ENCODE assay signal across 15 mouse cellular contexts in genomic region chr9:70237561-70237960, GRCm38 (mm10). TPM values are rescaled to one million over a fixed set of nuclear protein-coding genes. Genes with fewer than 3 reads are reported as not detected.
A peak's percentile ranks its signal among the peaks of the same experiment; 100 is the strongest.
DNase-seq lines count a peak whose midpoint lies in the region; ATAC-seq lines count a peak whose summit lies in the region.
"Had no signal": no experiment of that assay in that cellular context is flagged by ENCODE, and none has a peak within 500 bp of the region (broad histone marks: within the 10 kb centered on the region; RNA-seq: fewer than 3 reads in every experiment).

No protein-coding gene starts in this region.

- no peaks in the 10 kb centered on the region for H3K27me3 ChIP-seq in kidney, embryonic 16.5 days (ENCODE audit: insufficient read depth, low read length)
- H3K27me3 ChIP-seq in intestine, embryonic 16.5 days (replicated peaks; ENCODE audit: control insufficient read depth, insufficient read depth, low read length), result no peaks in the 10 kb centered on the region
- H3K27me3 ChIP-seq: heart, embryonic 13.5 days; hindbrain, embryonic 15.5 days; liver, embryonic 15.5 days had no signal

- peaks cover 27% of the 10 kb centered on the region for H3K4me1 ChIP-seq in kidney, embryonic 16.5 days (ENCODE audit: insufficient read depth, low read length)
- H3K4me1 ChIP-seq in intestine, embryonic 16.5 days (ENCODE audit: control insufficient read depth, insufficient read depth, low read length), result peaks cover 40% of the 10 kb centered on the region
- H3K4me1 ChIP-seq: hindbrain, embryonic 15.5 days had no signal

- WGBS in kidney, embryonic 16.5 days, result 24% methylated on average over 2 of the region's 2 CpGs
- WGBS in intestine, embryonic 16.5 days, result 21% methylated on average over 2 of the region's 2 CpGs

- ATAC-seq in kidney, embryonic 16.5 days (ENCODE audit: low FRiP score, low TSS enrichment), result no peak
- peak; percentile 75 for ATAC-seq in CD4-positive, CD25-positive, alpha-beta regulatory T cell, adult 4 months
- no peak for ATAC-seq in intestine, embryonic 16.5 days
- ATAC-seq in neutrophil, adult 5-6 weeks (ENCODE audit: extremely low read depth, insufficient number of reproducible peaks, low FRiP score, poor library complexity, severe bottlenecking), result peak; percentile 34; the same call in 1 of the 2 replicates

- no peaks in the 10 kb centered on the region for H3K36me3 ChIP-seq in kidney, embryonic 16.5 days (ENCODE audit: insufficient read depth, low read length)
- H3K36me3 ChIP-seq in intestine, embryonic 16.5 days (ENCODE audit: control insufficient read depth, insufficient read depth, low read length), result no peaks in the 10 kb centered on the region
- H3K36me3 ChIP-seq: heart, embryonic 13.5 days; hindbrain, embryonic 15.5 days; liver, embryonic 15.5 days had no signal

- no peaks in the 10 kb centered on the region for H3K9me3 ChIP-seq in kidney, embryonic 16.5 days (ENCODE audit: low read length)
- H3K9me3 ChIP-seq in intestine, embryonic 16.5 days (ENCODE audit: control insufficient read depth, low read length), result no peaks in the 10 kb centered on the region
- H3K9me3 ChIP-seq: heart, embryonic 13.5 days; hindbrain, embryonic 15.5 days; liver, embryonic 15.5 days had no signal

- DNase-seq in kidney, adult 18-20 months, result no peak
- DNase-seq in thymus, postnatal 14 days, result no peak
- DNase-seq in cerebellum, postnatal 25 days, result no peak
- no peak for DNase-seq in layer of hippocampus, adult 9-11 months
- DNase-seq: adrenal gland, postnatal 14 days; kidney, postnatal 4 days; right cerebral cortex, postnatal 4 days; thymus, postnatal 36 days had no signal

- 0 out of 2 replicates have a peak overlapping the region, but pooled peaks have one; percentile 4 for H3K27ac ChIP-seq in kidney, embryonic 16.5 days (ENCODE audit: low read length)
- H3K27ac ChIP-seq in intestine, embryonic 16.5 days (ENCODE audit: low read length), result peak overlapping the region; percentile 10; the same call in 1 of the 2 replicates
- H3K27ac ChIP-seq: heart, embryonic 13.5 days; hindbrain, embryonic 15.5 days; liver, embryonic 15.5 days had no signal

- H3K9ac ChIP-seq in kidney, embryonic 16.5 days (replicated peaks; ENCODE audit: low read length), result no peak overlapping the region
- no peak overlapping the region for H3K9ac ChIP-seq in intestine, embryonic 16.5 days (ENCODE audit: low read depth, low read length)
- H3K9ac ChIP-seq: heart, embryonic 13.5 days; hindbrain, embryonic 15.5 days; liver, embryonic 15.5 days had no signal

- H3K4me3 ChIP-seq in kidney, embryonic 16.5 days (ENCODE audit: low read length), result no peak overlapping the region
- no peak overlapping the region for H3K4me3 ChIP-seq in intestine, embryonic 16.5 days (ENCODE audit: low read length)
- H3K4me3 ChIP-seq: heart, embryonic 13.5 days; hindbrain, embryonic 15.5 days; liver, embryonic 15.5 days had no signal

- no peak overlapping the region for H3K4me2 ChIP-seq in kidney, embryonic 16.5 days (replicated peaks; ENCODE audit: low read depth, low read length)
- no peak overlapping the region for H3K4me2 ChIP-seq in intestine, embryonic 16.5 days (ENCODE audit: low read depth, low read length)
- H3K4me2 ChIP-seq: heart, embryonic 13.5 days; hindbrain, embryonic 15.5 days; liver, embryonic 15.5 days had no signal

RNA-seq across cellular contexts. Expression of gene Myo1e, which starts 30.4 kb away (rescaled TPM):
- 26.4 and 27.8 TPM in 2 replicates for polyA plus RNA-seq in kidney, embryonic 16.5 days (2015; fragmentation: Nextera tagmentation; extraction: Ambion mirVana)
- polyA plus RNA-seq in CD4-positive, CD25-positive, alpha-beta regulatory T cell, adult 4 months (2017; shearing (Covaris generic)), result 10 to 100 TPM; 32.1 to 54.1 TPM
- polyA plus RNA-seq in intestine, embryonic 16.5 days (2015; fragmentation: Nextera tagmentation; extraction: Ambion mirVana), result 18.2 and 19.5 TPM in 2 replicates
- 81.3 and 95.9 TPM in 2 replicates for total RNA-seq in neutrophil, adult 5-6 weeks (2017)

Comparison
In these comparisons a context has a peak if more than half of its experiments do, and no peak if none do; other contexts are left out.
1. ATAC-seq: peak in CD4-positive, CD25-positive, alpha-beta regulatory T cell, adult 4 months (single experiment) and neutrophil, adult 5-6 weeks (single experiment); none in kidney, embryonic 16.5 days (single experiment) and intestine, embryonic 16.5 days (single experiment).